Mouse (Mus musculus) telencephalon, adult 2 months (tissue): ENCODE results near the gene Cnga2.
A peak's percentile ranks its signal among the peaks of the same experiment; 100 is the strongest.
"Not testable (repeated sequence)": the region's sequence is repeated elsewhere in the genome, so short reads cannot be mapped to it uniquely, and the experiment has no call there.

Experiments
- DNase-seq: peaks from one replicate; pipeline ENCODE4 v3.0.0-alpha.2; 2011; ENCODE audit warnings: low read depth, low spot score

Cnga2 gene

DNA sequence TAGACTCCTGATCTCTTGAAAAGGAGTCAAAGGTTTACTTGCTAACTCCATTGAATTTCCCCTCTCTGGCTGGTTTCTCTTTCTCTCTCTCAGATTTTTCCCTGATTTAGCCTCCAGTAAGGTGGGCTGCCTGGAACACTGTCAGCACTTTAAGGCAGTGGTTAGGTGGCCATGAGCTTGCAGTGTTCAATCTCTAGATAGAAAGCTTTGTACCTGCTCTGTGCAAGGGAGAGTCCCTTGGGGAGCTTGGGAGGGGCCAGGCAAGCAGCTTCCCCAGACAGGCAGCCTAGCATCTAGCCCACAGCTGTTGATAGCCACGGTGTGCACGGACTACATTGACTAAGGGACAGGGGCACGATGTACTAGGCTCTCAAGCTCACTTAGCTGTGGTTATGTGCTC is at the start of gene Cnga2:
Gene Cnga2 (plus strand): TSS at position 301 of the 400 bp plus-strand sequence.
- DNase-seq: no peak

DNA sequence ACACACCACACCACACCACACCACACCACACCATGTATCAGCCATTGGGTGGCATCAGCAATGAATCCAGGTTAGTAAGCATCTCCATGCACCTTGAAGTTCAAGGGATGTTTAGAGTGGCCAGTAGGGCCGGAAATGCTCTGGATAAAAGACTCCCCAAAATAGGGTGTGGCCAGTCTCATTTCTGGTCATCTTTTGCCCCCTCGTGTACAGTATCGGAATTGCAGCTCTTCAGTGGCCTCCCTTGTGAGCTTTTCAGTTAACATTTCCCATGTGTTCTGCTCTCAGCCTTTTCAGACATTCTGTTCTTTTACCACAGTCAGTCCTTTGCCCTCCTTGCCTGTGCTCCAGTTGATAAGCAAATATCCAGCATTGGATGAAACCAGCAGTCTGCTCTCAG is 45.0 kb upstream of the Cnga2 start:
- no peak for DNase-seq

DNA sequence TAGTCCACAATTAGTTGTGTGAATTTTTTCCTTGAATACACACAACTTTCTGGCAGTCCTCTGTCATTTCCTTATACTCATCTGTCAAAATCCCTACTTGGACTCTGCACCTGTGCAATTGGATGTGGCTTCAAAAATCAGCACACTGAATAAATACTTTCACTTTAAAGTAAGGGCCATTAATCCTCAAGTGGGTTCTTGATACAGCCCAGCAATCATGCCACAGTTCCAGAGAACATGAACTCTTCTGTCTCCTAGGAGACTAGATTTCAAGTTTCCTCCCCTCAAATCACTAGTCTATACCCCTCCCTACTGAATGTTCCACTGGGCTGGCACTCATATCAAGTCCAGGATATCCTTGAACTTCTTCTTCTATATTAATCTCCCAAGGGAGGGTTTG is 33.3 kb upstream of the Cnga2 start:
- no peak for DNase-seq

DNA sequence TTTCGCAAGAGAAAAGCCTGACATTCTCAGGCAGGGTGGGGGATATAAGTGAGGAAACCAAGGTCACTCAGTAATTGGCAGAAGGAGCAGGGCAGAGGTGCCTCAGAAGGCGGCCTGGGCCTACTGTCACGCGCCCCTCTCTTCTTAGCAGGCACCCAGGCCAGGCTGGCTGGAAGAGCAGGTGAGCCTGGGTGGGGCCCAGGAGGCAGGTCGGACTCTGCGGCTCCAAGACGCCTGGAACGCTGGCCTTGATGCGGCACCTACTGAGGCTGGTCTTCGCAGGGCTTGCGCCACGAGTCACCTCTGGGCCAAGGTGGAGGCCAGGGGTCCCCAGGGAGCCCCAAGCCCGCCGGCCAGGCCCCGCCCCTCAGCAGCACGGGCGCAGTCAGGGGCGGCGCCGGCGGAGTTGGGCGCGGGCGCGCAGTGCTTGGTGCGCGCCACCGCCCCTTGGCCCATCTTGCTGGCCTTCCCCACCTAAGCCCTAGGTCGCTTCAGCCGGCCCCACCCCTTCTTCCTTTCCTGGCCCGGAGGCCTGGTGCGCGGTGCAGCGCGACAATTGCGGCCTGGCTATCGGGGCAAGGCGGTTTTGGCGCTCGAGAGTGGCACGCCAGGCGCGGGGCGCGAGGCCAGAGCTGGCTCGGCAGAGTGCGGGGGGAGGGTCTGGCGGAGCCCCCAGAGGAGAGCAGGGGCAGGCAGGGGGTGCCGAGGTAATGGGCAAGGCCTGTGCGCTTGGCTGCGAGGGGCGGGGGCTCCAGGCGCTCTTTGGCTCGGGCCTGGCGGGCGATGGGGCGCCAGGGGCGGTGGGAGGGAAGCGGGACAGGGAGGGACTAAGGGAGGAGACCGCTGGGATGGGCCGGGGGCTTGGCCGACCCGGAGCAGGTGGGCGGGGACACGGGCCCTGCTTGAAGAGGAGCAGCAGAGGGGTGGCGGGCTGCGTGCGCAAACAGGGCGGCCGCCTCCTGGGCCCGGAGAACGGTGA is 29.3 kb upstream of the Cnga2 start, which contains the start of gene Prrg3:
Gene Prrg3 (plus strand): TSS at position 552 of the 979 bp plus-strand sequence.
- no peak for DNase-seq

DNA sequence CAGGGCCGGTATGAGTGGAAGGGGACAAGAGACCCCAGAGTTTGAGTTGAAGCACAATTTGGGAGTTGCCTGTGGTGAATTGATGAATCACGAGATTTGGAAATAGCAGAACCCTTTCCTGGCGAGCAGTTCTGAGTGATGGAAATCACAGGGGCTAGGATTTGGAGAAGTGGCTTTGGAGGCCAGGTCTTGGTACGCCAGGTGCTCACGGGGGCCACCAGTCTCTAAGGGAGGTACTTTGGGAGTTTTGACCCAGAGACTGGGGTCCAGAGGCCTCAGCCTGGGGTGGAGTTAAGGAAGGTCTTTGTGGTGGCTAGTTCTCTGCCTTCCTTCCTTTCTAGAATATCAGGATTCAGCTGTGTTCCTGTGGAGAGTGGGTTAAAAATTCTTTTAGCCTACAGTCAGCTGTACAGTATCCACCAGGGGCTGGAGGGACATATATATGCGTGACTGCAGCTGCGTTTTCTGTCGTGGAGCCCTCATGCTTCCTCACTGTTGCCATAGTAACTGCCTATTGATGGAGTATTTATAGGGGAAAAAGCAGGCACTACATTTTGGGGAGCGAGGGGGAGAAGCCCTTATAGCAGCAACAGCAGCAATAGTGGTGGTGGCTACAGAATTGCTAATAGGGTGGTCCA is 28.3 kb upstream of the Cnga2 start:
- no peak for DNase-seq

DNA sequence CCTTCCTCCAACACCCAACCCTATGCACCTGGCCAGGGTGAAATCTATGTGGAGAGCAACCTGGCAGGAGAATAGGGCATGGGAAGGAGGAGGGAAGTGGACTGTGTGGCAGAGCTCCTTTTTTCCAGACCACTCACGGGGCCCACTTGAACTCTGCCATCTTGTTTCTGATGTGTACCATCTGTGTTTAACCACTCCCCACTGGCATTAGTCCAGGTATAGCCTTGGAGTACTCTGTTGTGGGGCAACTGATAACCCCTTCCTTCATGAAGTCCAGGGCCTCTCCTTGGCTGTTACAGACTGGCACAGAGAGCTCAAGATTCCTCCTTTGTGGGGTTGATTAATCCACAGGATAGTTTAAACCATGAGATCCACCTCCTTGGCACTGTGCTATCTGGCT is 23.4 kb upstream of the Cnga2 start:
- no peak for DNase-seq

DNA sequence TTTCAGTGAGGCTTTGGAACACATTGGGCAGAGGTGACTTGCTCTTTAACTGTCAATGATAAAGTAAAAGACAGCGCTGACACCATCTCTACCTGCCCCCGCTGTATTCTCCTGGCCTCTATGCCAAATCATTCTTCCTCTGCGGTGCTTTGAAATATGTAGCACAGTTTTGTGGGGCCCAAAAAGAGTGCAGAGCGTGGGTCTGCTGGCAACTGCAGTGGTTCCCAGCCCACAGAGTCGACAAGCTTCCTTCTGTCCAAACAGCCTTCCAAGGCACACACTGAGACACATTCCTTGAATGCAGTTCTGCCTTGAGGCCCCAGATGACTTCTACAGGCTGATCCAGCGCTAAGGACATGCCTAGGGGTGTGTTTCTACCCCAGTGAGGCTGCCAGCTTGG is 22.8 kb upstream of the Cnga2 start:
- DNase-seq: peak; percentile 55

DNA sequence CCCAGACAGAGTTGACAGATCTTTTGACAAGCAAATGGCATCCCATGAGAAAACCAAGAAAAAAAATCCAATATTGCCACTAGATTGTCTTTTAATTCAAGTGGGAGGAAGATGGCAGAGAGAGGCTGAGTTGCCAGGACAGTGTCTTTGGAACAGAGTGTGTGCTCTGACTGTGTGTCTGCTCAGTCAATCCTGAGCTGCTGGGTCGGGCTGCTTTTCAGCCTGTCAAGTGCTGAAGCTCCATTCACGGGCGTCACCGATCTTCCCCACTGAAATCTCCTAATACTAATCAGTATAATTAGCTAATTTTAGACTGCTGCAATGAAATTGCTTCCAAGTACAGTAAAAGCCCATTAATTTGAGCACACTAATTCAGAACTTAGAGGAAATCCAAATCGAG is 20.3 kb upstream of the Cnga2 start:
- no peak for DNase-seq

DNA sequence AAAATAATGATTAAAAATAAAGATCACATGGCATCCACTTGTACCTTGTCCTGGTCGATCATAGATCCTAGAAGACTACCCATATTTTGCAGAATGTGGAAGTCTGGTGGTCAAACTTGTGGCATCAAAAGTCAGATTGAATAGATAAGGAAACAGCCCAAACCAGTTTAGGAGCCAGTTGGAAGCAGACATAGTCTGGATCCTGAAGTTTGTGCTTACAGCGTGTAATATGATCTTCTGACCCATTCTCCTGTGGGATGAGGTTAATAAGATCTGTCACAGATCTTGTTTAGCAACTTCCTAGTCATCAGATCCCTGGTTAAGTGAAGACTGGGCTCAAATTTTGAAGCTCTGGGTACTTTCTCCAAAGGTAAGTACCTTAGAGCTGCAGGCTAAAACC is 19.0 kb upstream of the Cnga2 start, which contains the start of gene Fate1:
Gene Fate1 (plus strand): TSS at position 301 of the 400 bp plus-strand sequence.
- DNase-seq: no peak

DNA sequence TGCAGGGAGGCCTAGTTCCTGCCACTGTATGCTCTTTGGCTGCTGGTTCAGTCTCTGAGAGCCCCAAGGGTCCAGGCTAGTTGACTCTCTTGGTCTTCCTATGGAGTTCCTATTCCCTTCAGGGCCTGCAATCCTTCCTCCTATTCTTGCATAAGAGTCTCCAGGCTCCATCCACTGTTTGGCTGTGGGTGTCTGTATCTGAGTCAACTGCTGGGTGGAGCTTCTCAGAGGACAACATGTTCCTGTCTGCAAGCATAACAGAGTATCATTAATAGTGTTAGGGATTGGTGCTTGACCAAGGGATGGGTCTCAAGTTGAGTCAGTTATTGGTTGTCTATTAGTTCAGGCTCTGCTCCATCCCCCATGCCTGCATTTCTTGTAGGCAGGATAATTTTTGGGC is 14.0 kb upstream of the Cnga2 start:
- not testable (repeated sequence) for DNase-seq

DNA sequence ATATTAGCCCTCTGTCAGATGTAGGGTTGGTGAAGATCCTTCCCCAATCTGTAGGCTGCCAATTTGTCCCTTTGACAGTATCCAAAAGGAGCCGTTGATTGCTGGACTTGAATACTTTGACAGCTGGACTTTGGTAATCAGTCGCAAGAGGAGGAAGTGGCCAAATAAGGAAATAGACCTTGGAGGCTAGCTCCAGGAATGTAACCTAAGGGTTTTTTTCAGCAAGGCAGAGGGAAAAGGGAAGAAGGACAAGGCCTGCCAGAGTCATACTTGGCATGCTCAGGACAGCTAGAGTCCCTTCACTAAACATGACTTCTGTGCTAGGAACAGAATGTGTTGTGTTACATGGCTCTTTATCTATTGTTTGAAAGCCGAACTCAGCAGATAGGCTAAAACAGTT is 11.2 kb upstream of the Cnga2 start:
- no peak for DNase-seq

DNA sequence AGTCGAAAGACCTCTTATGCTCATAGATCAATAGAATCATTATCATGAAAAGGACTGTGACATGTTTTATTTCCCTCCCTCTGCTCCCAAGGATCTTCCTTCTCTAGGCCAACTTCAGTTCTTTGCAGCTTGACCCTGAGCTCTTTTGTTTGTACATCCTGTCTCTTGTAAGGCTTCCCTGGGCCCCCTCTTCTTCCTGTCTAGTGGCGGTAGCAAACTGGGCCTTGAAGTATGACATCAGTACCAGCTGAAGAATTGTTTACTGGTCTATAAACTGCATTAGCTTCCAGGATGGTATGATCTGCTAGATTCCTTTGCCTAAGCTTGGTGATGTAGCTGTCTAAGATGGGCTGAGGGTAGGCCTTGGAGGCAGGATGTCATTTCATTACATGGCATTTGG is 10.3 kb upstream of the Cnga2 start:
- DNase-seq: no peak

DNA sequence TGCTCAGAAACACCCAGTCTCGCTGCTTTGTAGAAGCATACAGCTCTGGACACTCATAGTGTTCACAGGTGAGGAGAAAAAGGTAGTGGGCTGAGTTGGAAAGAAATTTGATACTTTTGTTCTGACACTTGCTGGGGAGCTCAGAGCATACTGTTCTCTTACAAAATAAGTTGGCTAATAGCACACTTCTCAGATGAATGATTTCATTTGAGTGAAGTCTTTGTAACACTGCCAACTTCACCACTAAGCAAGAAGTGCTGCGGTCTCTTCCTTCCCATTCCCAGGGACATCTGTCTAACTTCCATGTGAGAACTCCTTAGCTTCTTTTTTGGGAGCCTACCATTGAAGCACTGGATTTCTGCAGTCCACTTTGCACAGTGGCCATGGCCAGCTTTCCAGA is 8.4 kb upstream of the Cnga2 start:
- no peak for DNase-seq

DNA sequence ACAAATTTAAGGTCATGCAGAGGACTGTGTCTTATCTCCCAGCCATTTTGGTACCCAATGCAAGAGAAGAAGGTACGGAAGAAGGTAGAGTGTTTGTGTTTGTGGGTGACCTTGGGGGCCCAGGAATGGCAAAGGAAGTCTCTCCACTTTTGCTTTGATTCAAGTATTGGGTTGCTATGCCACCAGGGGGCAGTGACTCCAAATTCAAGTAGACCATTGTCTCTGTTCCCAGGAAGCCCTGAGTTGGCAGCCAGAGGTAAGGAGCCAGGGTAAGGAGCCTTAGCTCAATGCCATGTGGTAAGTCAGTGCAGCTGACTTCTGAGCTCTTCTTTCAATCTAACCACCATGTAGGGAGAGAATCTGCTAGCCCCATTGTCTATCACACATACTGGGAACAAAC is 7.9 kb upstream of the Cnga2 start:
- DNase-seq: no peak

DNA sequence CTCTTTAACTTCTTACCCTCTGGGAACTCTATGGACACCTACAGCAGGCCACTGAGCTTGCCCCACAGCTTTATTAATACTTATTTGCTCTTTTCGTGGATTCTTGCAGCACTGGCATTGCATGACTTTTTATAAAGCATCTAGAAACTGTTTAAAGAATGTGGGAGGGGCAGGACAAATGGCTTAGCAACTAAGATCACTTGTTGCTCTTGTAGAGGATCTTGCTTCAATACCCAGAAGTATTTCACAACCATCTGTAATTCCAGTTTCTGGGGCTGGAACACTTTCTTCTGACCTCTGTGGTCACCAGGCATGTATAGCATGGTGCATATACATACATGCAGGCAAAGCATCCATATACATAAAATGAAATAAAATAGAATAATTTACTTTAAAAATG is 4.3 kb downstream of the Cnga2 start:
- no peak for DNase-seq

DNA sequence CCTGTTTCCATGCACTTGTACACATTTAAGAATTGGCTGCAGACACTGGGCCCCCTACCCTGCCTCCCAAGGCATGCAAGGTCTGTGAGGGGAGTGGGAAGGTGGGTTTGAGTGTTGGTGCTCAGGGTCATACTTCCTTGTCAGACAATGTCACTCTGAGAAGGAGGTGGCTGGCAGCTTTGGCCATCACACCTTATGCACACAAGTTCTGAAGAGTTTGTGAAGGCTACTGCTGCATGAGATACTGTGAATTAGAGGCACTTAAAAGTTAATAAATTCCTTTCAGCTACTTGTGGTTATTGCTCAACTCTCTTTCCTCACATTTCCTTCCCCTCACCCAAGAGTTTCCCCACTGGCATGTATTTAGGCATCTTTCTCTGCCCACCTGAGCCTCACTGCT is 18.3 kb downstream of the Cnga2 start:
- DNase-seq: no peak

DNA sequence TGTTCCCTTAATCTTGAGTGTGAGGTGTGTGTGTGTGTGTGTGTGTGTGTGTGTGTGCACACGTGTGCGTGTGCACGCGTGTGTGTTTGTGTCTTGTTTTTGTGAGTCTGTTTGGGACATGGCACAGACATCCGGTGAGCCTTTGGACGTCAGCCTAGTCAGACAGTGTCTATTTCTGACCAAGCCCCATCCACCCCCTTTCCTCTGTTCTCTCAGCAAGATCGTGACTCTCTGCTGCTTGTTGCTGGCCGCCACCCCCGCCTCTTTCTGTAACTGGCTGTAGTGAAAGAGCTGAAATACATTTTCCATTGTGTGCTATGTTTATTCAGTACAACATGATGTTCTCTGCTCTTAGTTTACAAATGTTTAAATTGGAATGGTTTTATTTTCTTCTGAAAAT is 20.6 kb downstream of the Cnga2 start:
- no peak for DNase-seq

DNA sequence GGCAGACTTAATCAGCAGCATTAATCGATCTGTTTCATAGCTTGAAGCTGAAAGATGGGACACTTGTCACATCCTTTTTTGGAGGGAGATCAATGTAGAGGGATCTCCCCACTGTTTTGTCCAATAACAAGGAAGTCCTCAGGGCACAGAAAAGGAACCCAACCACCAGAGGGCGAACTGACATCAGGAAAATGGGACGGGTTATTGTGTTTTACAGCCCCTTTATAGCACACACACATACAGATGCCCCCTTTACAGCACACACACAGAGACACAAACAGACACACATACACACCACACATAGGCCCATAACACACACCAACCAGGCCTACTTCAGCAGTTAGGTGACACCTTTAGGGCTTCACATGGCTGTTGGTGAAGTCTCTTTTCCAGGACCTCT is 21.2 kb downstream of the Cnga2 start:
- no peak for DNase-seq

DNA sequence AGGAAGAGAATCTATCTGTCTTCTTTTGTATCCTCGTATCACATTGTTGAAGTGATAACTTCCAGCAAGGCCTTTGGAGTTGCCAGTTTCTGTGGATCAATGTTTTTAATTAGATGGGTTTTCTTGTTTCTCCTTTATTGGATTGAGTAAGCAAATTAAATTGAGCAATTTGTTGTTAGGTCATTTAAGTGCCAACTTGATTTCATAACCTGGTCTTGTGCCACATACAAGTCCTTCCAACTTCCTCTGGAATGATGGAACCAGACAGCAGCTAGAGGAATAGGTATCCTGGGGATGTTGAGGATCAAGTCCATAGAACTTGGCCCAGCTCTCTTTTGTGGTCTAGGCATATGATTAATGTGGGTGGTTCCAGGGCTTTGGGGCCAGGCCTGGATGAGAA is 30.6 kb downstream of the Cnga2 start:
- no peak for DNase-seq

DNA sequence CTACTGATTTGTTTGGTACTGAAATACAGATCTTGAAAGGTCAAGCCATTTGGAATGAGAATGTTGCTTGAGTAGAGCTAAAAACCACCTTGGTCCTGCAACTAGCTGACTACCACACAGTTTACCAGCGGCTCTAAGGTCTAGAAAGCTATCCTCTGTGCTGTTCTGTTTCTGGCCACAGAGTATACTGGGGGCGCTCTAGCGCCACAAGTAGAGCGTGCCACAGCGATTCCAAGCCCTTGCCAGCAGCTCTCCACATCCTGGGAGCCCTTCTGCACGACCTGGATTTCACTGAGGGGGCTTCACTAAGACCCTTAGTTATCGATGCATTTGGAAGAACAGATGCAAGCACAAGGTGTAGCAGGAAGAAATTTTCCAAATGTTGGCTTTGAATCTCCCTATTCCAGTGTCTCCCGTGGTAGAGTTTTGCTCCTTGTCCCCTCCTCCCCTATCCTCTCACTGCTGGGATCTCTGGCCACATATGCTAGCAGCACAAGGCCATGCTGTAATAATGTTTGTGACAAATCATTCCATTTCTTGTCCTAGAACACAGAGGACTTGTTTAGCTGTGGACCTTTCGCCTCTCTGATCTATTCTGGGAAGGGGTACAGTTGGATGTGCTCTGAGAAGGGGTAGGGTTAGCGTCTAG is 31.2 kb downstream of the Cnga2 start:
- no peak for DNase-seq

DNA sequence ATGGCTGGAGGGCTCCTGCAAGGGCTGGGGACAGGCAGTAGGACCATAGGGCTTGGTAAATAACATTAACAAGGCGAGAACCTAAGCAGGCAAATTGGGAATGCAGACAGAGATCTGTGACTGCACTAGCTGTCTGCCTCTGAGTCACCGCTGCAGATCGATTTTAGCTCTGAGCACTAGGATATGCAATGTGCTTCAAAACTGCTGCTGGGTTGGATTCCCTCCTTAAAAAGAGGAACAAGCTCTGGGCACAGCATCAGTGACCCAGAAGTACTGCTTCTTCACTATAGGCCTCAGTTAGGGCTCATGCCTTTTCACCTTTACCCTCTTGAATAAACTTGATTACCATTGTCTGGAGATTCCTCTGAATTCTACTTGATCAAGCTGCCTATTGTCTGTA is 31.9 kb downstream of the Cnga2 start:
- DNase-seq: no peak

DNA sequence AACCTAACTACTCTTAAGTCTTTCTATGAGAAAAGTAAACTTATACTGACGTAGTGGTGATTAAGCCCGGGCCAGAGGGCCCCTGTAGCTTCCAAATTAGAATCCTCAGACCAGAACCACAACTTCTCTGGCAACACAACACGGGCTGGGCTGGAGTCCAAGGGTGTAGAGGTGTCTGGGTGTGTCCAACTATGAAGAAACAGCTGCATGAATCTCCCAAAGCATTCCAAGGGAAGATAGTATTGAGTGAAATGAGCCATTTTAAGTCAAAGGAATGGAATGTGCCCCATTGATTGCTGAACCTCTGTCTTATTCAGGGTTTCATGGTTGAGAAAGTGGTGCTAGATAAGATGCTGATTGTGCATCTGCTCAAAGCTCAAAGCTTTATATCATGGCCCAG is 52.4 kb downstream of the Cnga2 start:
- DNase-seq: no peak
